8 mouse cellular contexts compared by ENCODE assay signal in the genomic region with DNA sequence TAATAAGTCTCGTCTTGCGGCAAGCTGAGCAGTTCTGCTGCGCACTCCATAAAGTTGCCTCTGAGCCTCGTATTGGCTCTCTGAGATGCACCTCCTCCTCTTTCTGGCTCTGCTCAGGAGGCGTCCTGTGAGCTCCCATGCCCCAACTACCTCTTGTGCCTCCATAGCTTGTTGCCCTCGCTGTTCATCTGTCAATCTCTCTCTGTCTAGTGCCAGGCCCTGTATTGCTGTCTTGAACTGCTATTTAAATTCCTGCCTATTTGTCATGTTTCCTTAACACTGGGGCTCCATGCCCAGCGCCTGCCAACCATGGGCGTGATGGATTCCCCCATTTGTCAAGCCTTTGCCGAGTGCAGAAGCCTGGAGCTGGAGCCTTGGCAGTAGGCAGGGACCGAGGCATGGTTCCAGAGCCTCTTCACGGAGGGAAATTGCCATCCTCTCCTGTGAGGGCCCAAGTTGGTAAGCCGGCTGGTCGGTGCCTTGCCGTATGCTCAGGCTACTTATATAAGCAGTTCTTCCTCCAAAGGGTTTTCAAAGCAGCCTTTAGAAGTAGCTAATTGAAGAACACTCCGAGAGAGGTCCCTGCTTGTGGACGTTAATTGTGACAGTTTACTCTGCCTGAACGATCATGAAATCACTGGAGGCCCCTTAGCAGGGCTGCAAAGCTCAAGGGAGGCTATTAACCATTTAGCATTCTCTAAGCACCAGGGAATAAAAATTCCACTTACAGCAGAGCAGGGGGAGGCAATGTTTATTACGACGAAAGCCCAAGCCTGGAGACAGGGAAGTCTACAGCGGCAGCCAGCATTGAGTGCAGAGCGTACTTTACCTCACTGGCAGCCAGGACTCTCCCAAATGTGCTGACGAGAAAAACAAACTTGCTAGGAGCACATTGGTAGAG. TPM values are rescaled to one million over a fixed set of nuclear protein-coding genes. Genes with fewer than 3 reads are reported as not detected.
A peak's percentile ranks its signal among the peaks of the same experiment; 100 is the strongest.
DNase-seq lines count a peak whose midpoint lies in the region; ATAC-seq and TF ChIP-seq lines count a peak whose summit lies in the region.

No protein-coding gene starts in this region.

- peak overlapping the region; percentile 27 for H3K4me2 ChIP-seq in forebrain, embryonic 14.5 days (ENCODE audit: low read length)
- no peak overlapping the region for H3K4me2 ChIP-seq in lung, embryonic 16.5 days (ENCODE audit: low read depth, low read length)

- TF ChIP-seq CTCF in brain, embryonic 14.5 days (IDR thresholded peaks at IDR 0.05; ENCODE audit: borderline replicate concordance, extremely low read depth, insufficient read depth, insufficient read length) = no peak

- ATAC-seq in forebrain, embryonic 14.5 days = peak; percentile 91
- ATAC-seq in lung, embryonic 16.5 days (ENCODE audit: low read depth) = peak; percentile 61

- H3K27ac ChIP-seq in forebrain, embryonic 14.5 days (ENCODE audit: low read depth, low read length) = peak overlapping the region; percentile 88
- H3K27ac ChIP-seq in lung, embryonic 16.5 days (ENCODE audit: low read length) = peak overlapping the region; percentile 19; the same call in 1 of the 2 replicates

- WGBS in forebrain, embryonic 14.5 days = 4% methylated on average over 22 of the region's 22 CpGs
- 37% methylated on average over 22 of the region's 22 CpGs for WGBS in lung, embryonic 16.5 days

- H3K9me3 ChIP-seq in forebrain, embryonic 14.5 days (replicated peaks; ENCODE audit: control insufficient read depth, low read length) = no peaks in the 10 kb centered on the region
- no peaks in the 10 kb centered on the region for H3K9me3 ChIP-seq in lung, embryonic 16.5 days (ENCODE audit: control insufficient read depth, low read length)

- H3K4me3 ChIP-seq in forebrain, embryonic 14.5 days (ENCODE audit: low read depth, low read length) = no peak overlapping the region; the same call in 1 of the 2 replicates
- H3K4me3 ChIP-seq in lung, embryonic 16.5 days (ENCODE audit: low read length) = no peak overlapping the region

- H3K27me3 ChIP-seq in forebrain, embryonic 14.5 days (replicated peaks; ENCODE audit: control insufficient read depth, insufficient read depth, low read length) = no peaks in the 10 kb centered on the region
- no peaks in the 10 kb centered on the region for H3K27me3 ChIP-seq in lung, embryonic 16.5 days (ENCODE audit: control insufficient read depth, insufficient read depth, low read depth, low read length)

- H3K36me3 ChIP-seq in forebrain, embryonic 14.5 days (ENCODE audit: control insufficient read depth, insufficient read depth, low read length) = no peaks in the 10 kb centered on the region
- H3K36me3 ChIP-seq in lung, embryonic 16.5 days (ENCODE audit: control insufficient read depth, insufficient read depth, low read length) = no peaks in the 10 kb centered on the region

- peak overlapping the region; percentile 41; the same call in 1 of the 2 replicates for H3K9ac ChIP-seq in forebrain, embryonic 14.5 days (ENCODE audit: low read length)
- no peak overlapping the region for H3K9ac ChIP-seq in lung, embryonic 16.5 days (ENCODE audit: low read length)

- TF ChIP-seq POLR2A in brain, embryonic 14.5 days (IDR thresholded peaks at IDR 0.05; ENCODE audit: borderline replicate concordance, extremely low read depth, insufficient read depth, insufficient read length, poor library complexity, severe bottlenecking) = no peak

- peaks cover 33% of the 10 kb centered on the region for H3K4me1 ChIP-seq in forebrain, embryonic 14.5 days (ENCODE audit: control insufficient read depth, insufficient read depth, low read length)
- peaks cover 19% of the 10 kb centered on the region for H3K4me1 ChIP-seq in lung, embryonic 16.5 days (replicated peaks; ENCODE audit: control insufficient read depth, insufficient read depth, low read length)

- DNase-seq in Muller cell, postnatal 12 days (ENCODE audit: inconsistent ontology term) = peak; percentile 69
- peak; percentile 99 for DNase-seq in brain, embryonic 14.5 days (ENCODE audit: low read depth)
- DNase-seq in forebrain, embryonic 14.5 days (ENCODE audit: low spot score) = peak; percentile 97
- peak; percentile 77 to 85 for DNase-seq in layer of hippocampus, adult 8-10 months (ENCODE audit: low spot score in 2 of 2)
- DNase-seq in right cerebral cortex, postnatal 36 days (ENCODE audit: low spot score in 2 of 2) = peak; percentile 74 to 77
- no peak for DNase-seq in spleen, postnatal 14 days (ENCODE audit: low spot score in 2 of 2)
- no peak for DNase-seq in testis, postnatal 14 days (ENCODE audit: low spot score)

RNA-seq across cellular contexts. Expression of a gene that starts 53.2 kb away (rescaled TPM):
- 68.8 and 92.5 TPM in 2 replicates for polyA plus RNA-seq in brain, embryonic 14.5 days (2012; rRNA removed)
- polyA plus RNA-seq in forebrain, embryonic 14.5 days (2014; fragmentation: Nextera tagmentation; extraction: Ambion mirVana) = 36.7 and 44.8 TPM in 2 replicates
- 10 to 100 TPM; 24.2 to 29.3 (median 26.5) TPM for total RNA-seq in layer of hippocampus, adult 8-10 months (2022)
- 57.4 and 66.1 TPM in 2 replicates for polyA plus RNA-seq in lung, embryonic 16.5 days (2015; fragmentation: Nextera tagmentation; extraction: Ambion mirVana)

Comparison
In these comparisons a context has a peak if more than half of its experiments do, and no peak if none do; other contexts are left out.
1. DNase-seq: peak in Muller cell, postnatal 12 days (single experiment), brain, embryonic 14.5 days (single experiment), forebrain, embryonic 14.5 days (single experiment), layer of hippocampus, adult 8-10 months (2 of 2) and right cerebral cortex, postnatal 36 days (2 of 2); none in spleen, postnatal 14 days (0 of 2) and testis, postnatal 14 days (single experiment).